Comparison of ENCODE assay signal across 9 mouse cellular contexts in the genomic region with DNA sequence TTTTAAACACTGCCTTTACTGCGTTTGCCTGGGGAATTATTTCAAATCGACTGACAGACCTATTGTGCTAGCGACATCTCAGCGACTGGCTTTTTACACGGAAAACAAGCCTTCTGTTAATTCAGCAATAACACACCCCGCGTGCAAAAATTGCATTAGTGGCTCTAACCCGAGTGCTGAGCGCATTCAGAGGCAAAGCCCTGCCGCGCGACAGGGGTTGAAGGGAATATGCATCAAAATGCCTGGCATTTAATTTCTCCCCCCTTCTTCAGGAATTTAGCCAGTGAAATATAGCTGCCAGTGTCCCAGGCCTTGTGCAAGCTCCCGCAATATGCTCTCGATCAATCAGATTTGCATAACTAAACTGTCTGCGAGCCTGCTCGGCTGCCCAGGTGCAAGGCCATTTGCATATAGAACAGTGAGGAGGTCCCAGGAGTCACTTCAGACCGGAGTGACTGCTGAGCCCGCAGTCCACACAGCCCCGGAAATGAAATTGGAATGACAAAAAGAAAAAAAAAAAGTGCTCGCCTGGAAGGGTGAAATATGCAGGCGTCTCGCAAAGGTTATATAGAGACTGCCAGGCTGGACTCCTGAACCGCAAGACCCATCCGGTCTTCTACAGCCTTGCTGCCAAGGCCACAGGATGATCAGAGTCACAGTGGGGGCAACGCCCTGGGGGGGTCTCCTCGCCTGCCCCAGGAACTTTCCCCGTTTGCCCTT.
DNase-seq lines count a peak whose midpoint lies in the region; ATAC-seq and TF ChIP-seq lines count a peak whose summit lies in the region.
"Had no signal": no experiment of that assay in that cellular context is flagged by ENCODE, and none has a peak within 500 bp of the region (broad histone marks: within the 10 kb centered on the region; RNA-seq: fewer than 3 reads in every experiment).

No protein-coding gene starts in this region.

- 4% methylated on average over 27 of the region's 27 CpGs for WGBS in lung, embryonic 15.5 days
- WGBS in forebrain, embryonic 12.5 days, result 3% methylated on average over 27 of the region's 27 CpGs
- WGBS in kidney, postnatal 0 days, result 4% methylated on average over 27 of the region's 27 CpGs

- no peaks in the 10 kb centered on the region for H3K9me3 ChIP-seq in lung, embryonic 15.5 days
- H3K9me3 ChIP-seq in forebrain, embryonic 12.5 days, result no peaks in the 10 kb centered on the region
- no peaks in the 10 kb centered on the region for H3K9me3 ChIP-seq in kidney, postnatal 0 days (replicated peaks; ENCODE audit: low read length)

- TF ChIP-seq CTCF in kidney, postnatal 0 days (IDR thresholded peaks at IDR 0.05; ENCODE audit: low read depth), result no peak

- peak overlapping the region; percentile 78 for H3K4me2 ChIP-seq in lung, embryonic 15.5 days
- peak overlapping the region; percentile 84 for H3K4me2 ChIP-seq in forebrain, embryonic 12.5 days
- H3K4me2 ChIP-seq in kidney, postnatal 0 days (ENCODE audit: low read length), result peak overlapping the region; percentile 67

- peaks cover 37% of the 10 kb centered on the region for H3K27me3 ChIP-seq in lung, embryonic 15.5 days
- H3K27me3 ChIP-seq in forebrain, embryonic 12.5 days, result peaks cover 33% of the 10 kb centered on the region
- no peaks in the 10 kb centered on the region for H3K27me3 ChIP-seq in kidney, postnatal 0 days (ENCODE audit: insufficient read depth, low read length)

- H3K9ac ChIP-seq in lung, embryonic 15.5 days, result no peak overlapping the region; the same call in 1 of the 2 replicates
- H3K9ac ChIP-seq in forebrain, embryonic 12.5 days, result peak overlapping the region; percentile 44
- no peak overlapping the region for H3K9ac ChIP-seq in kidney, postnatal 0 days (ENCODE audit: low read depth, low read length)

- H3K4me3 ChIP-seq in lung, embryonic 15.5 days, result peak overlapping the region; percentile 39
- H3K4me3 ChIP-seq in forebrain, embryonic 12.5 days (replicated peaks), result peak overlapping the region; percentile 48
- H3K4me3 ChIP-seq in kidney, postnatal 0 days (replicated peaks; ENCODE audit: low read depth, low read length), result peak overlapping the region; percentile 35

- no peak overlapping the region for H3K27ac ChIP-seq in lung, embryonic 15.5 days
- peak overlapping the region; percentile 73 for H3K27ac ChIP-seq in forebrain, embryonic 12.5 days
- no peak overlapping the region for H3K27ac ChIP-seq in kidney, postnatal 0 days
- H3K27ac ChIP-seq: macrophage had no signal

- DNase-seq in lung, postnatal 14 days, result no peak
- DNase-seq in kidney, postnatal 0 days (ENCODE audit: low spot score), result peak; percentile 1
- DNase-seq in neural tube, embryonic 10.5 days (ENCODE audit: extremely low spot score, low spot score), result peak; percentile 53
- DNase-seq in thymus, postnatal 14 days, result no peak
- DNase-seq in spleen, postnatal 36 days (ENCODE audit: low spot score in 2 of 2), result no peak
- DNase-seq in urinary bladder, adult 2 months (ENCODE audit: low spot score), result no peak

- ATAC-seq in lung, embryonic 15.5 days (ENCODE audit: borderline replicate concordance, extremely low read depth, low FRiP score, low TSS enrichment), result no peak
- no peak for ATAC-seq in forebrain, embryonic 12.5 days (ENCODE audit: low FRiP score)
- ATAC-seq in kidney, postnatal 0 days (replicated peaks; ENCODE audit: low FRiP score, low read depth), result no peak

- peaks cover 14% of the 10 kb centered on the region; the same call in 1 of the 2 replicates for H3K4me1 ChIP-seq in lung, embryonic 15.5 days
- H3K4me1 ChIP-seq in forebrain, embryonic 12.5 days, result peaks cover 33% of the 10 kb centered on the region
- no peaks in the 10 kb centered on the region for H3K4me1 ChIP-seq in kidney, postnatal 0 days (replicated peaks; ENCODE audit: insufficient read depth, low read length)

- H3K36me3 ChIP-seq in lung, embryonic 15.5 days, result no peaks in the 10 kb centered on the region
- H3K36me3 ChIP-seq in forebrain, embryonic 12.5 days (replicated peaks), result no peaks in the 10 kb centered on the region
- H3K36me3 ChIP-seq in kidney, postnatal 0 days (ENCODE audit: insufficient read depth, low read length), result no peaks in the 10 kb centered on the region

Comparison
In these comparisons a context has a peak if more than half of its experiments do, and no peak if none do; other contexts are left out.
1. DNase-seq: peak in kidney, postnatal 0 days (single experiment) and neural tube, embryonic 10.5 days (single experiment); none in lung, postnatal 14 days (single experiment), thymus, postnatal 14 days (single experiment), spleen, postnatal 36 days (0 of 2) and urinary bladder, adult 2 months (single experiment).
2. Peak in every context shown above with its lines, with median percentiles within 50 percentile points of each other: H3K4me2 ChIP-seq and H3K4me3 ChIP-seq.